Mouse (Mus musculus) forebrain, embryonic 13.5 days (tissue): ENCODE data around the gene Foxp1. TPM values are rescaled to one million over a fixed set of nuclear protein-coding genes. Genes with fewer than 3 reads are reported as not detected.

ENCODE experiments used
- ATAC-seq: fragments of 200-750 bp; cut with Nextera tagmentation; 2 replicates; pipeline ENCODE4 v1.8.0; 2017
- H3K27ac ChIP-seq: fragments of 300-500 bp; sonication (generic); 2 replicates; pipeline ENCODE4 v1.5.1; 2015; ENCODE audit warnings: inconsistent platforms, mild to moderate bottlenecking, moderate library complexity
- H3K27me3 ChIP-seq: fragments of 300-500 bp; sonication (generic); 2 replicates; pipeline ENCODE4 v1.6.1; 2015; ENCODE audit warnings: mild to moderate bottlenecking, inconsistent platforms
- H3K36me3 ChIP-seq: fragments of 300-500 bp; sonication (generic); 2 replicates; pipeline ENCODE4 v1.6.1; 2015; ENCODE audit warnings: mild to moderate bottlenecking, inconsistent platforms; ENCODE audit not compliant: poor library complexity, severe bottlenecking
- H3K4me1 ChIP-seq: fragments of 300-500 bp; sonication (generic); 2 replicates; pipeline ENCODE4 v1.6.1; 2015; ENCODE audit warnings: inconsistent platforms
- H3K4me2 ChIP-seq: fragments of 300-500 bp; sonication (generic); 2 replicates; pipeline ENCODE4 v1.6.1; 2015; ENCODE audit warnings: inconsistent platforms, mild to moderate bottlenecking, moderate library complexity
- H3K4me3 ChIP-seq: fragments of 300-500 bp; sonication (generic); 2 replicates; pipeline ENCODE4 v1.5.1; 2015; ENCODE audit warnings: mild to moderate bottlenecking, inconsistent platforms
- H3K9ac ChIP-seq: fragments of 300-500 bp; sonication (generic); 2 replicates; pipeline ENCODE4 v1.6.1; 2015; ENCODE audit warnings: mild to moderate bottlenecking, inconsistent platforms
- H3K9me3 ChIP-seq: fragments of 300-500 bp; sonication (generic); replicated peaks from 2 replicates; pipeline ENCODE4 v1.6.1; 2016; ENCODE audit warnings: inconsistent platforms
- WGBS: fragments of 180-500 bp; shearing (Covaris S2); methylation state at CpG from one replicate; pipeline ENCODE4 v1.1.7; 2015; 5-methylcytosine and 5-hydroxymethylcytosine counted together
- polyA plus RNA-seq: library from polyadenylated mRNA; unstranded; fragments of >200 nt; fragmentation: Nextera tagmentation; extraction: Ambion mirVana; gene quantifications from 2 replicates; pipeline ENCODE4 v1.2.1, GENCODE M21; 2015

The Foxp1 gene
- polyA plus RNA-seq, 1 experiment from 2014 or later: 51.3 TPM

- H3K9me3 ChIP-seq: no peaks in the 10 kb centered on the region
- no peak for ATAC-seq
- no peak overlapping the region for H3K4me2 ChIP-seq
- H3K27me3 ChIP-seq: no peaks in the 10 kb centered on the region
- no peak overlapping the region for H3K9ac ChIP-seq
- no peaks in the 10 kb centered on the region for H3K36me3 ChIP-seq
- H3K27ac ChIP-seq: no peak overlapping the region
- no peak overlapping the region for H3K4me3 ChIP-seq
- peaks cover 7% of the 10 kb centered on the region for H3K4me1 ChIP-seq
- WGBS: 95% methylated on average over 3 of the region's 3 CpGs
These were observed 217.3 kb downstream of the Foxp1 start for GRCm38 (mm10) chr6:99305236-99305635.

GRCm38 (mm10) chr6:99302662-99303435 is 219.7 kb downstream of the Foxp1 start:
- Histone ChIP-seq H3K4me2 (no peak overlapping the region), H3K27ac (no peak overlapping the region), H3K27me3 (no peaks in the 10 kb centered on the region), H3K4me1 (no peaks in the 10 kb centered on the region), H3K4me3 (no peak overlapping the region), H3K9me3 (no peaks in the 10 kb centered on the region), H3K9ac (no peak overlapping the region), H3K36me3 (no peaks in the 10 kb centered on the region)
- ATAC-seq: no peak
- WGBS: 92% methylated on average over 6 of the region's 6 CpGs

GRCm38 (mm10) chr6:99301923-99302322 is 220.6 kb downstream of the Foxp1 start:
- Histone ChIP-seq H3K27ac (no peak overlapping the region), H3K9me3 (no peaks in the 10 kb centered on the region), H3K27me3 (no peaks in the 10 kb centered on the region), H3K4me3 (no peak overlapping the region), H3K4me2 (no peak overlapping the region), H3K4me1 (no peaks in the 10 kb centered on the region), H3K36me3 (no peaks in the 10 kb centered on the region), H3K9ac (no peak overlapping the region)
- WGBS: 87% methylated on average over 8 of the region's 8 CpGs
- no peak for ATAC-seq

- 96% methylated on average over 6 of the region's 6 CpGs for WGBS
- H3K27ac ChIP-seq: no peak overlapping the region
- no peaks in the 10 kb centered on the region for H3K4me1 ChIP-seq
- no peaks in the 10 kb centered on the region for H3K36me3 ChIP-seq
- H3K4me3 ChIP-seq: no peak overlapping the region
- no peaks in the 10 kb centered on the region for H3K9me3 ChIP-seq
- H3K27me3 ChIP-seq: no peaks in the 10 kb centered on the region
- no peak overlapping the region for H3K9ac ChIP-seq
- no peak overlapping the region for H3K4me2 ChIP-seq
- ATAC-seq: no peak
These were observed 222.3 kb downstream of the Foxp1 start for GRCm38 (mm10) chr6:99300235-99300634.

GRCm38 (mm10) chr6:99299196-99299595 is 223.3 kb downstream of the Foxp1 start:
- H3K4me3 ChIP-seq: no peak overlapping the region
- H3K4me1 ChIP-seq: no peaks in the 10 kb centered on the region
- 72% methylated on average over 14 of the region's 14 CpGs for WGBS
- H3K27me3 ChIP-seq: no peaks in the 10 kb centered on the region
- H3K9me3 ChIP-seq: no peaks in the 10 kb centered on the region
- no peak overlapping the region for H3K27ac ChIP-seq
- H3K4me2 ChIP-seq: no peak overlapping the region
- ATAC-seq: no peak
- H3K36me3 ChIP-seq: no peaks in the 10 kb centered on the region
- no peak overlapping the region for H3K9ac ChIP-seq

GRCm38 (mm10) chr6:99297535-99297934 is 225.0 kb downstream of the Foxp1 start:
- Histone ChIP-seq H3K4me1 (no peaks in the 10 kb centered on the region), H3K27ac (no peak overlapping the region), H3K4me3 (no peak overlapping the region), H3K4me2 (no peak overlapping the region), H3K27me3 (no peaks in the 10 kb centered on the region), H3K9ac (no peak overlapping the region), H3K9me3 (no peaks in the 10 kb centered on the region), H3K36me3 (no peaks in the 10 kb centered on the region)
- 94% methylated on average over 5 of the region's 5 CpGs for WGBS
- no peak for ATAC-seq

- H3K9me3 ChIP-seq: no peaks in the 10 kb centered on the region
- H3K4me2 ChIP-seq: no peak overlapping the region
- H3K4me3 ChIP-seq: no peak overlapping the region
- H3K27me3 ChIP-seq: no peaks in the 10 kb centered on the region
- H3K36me3 ChIP-seq: no peaks in the 10 kb centered on the region
- H3K4me1 ChIP-seq: 0 out of 2 replicates have a peak, but pooled peaks cover 2% of the 10 kb centered on the region
- no peak for ATAC-seq
- H3K27ac ChIP-seq: no peak overlapping the region
- 88% methylated on average over 8 of the region's 8 CpGs for WGBS
- H3K9ac ChIP-seq: no peak overlapping the region
These were observed 227.0 kb downstream of the Foxp1 start for GRCm38 (mm10) chr6:99295495-99295894.

- ATAC-seq: no peak
- H3K36me3 ChIP-seq: no peaks in the 10 kb centered on the region
- H3K27me3 ChIP-seq: no peaks in the 10 kb centered on the region
- H3K4me3 ChIP-seq: no peak overlapping the region
- H3K9me3 ChIP-seq: no peaks in the 10 kb centered on the region
- 56% methylated on average over 4 of the region's 4 CpGs for WGBS
- H3K9ac ChIP-seq: no peak overlapping the region
- H3K4me1 ChIP-seq: peaks cover 17% of the 10 kb centered on the region
- H3K4me2 ChIP-seq: no peak overlapping the region
- H3K27ac ChIP-seq: no peak overlapping the region
These were observed 233.3 kb downstream of the Foxp1 start for GRCm38 (mm10) chr6:99289220-99289619.

GRCm38 (mm10) chr6:99285026-99285425 is 237.5 kb downstream of the Foxp1 start:
- H3K36me3 ChIP-seq: no peaks in the 10 kb centered on the region
- H3K4me3 ChIP-seq: no peak overlapping the region
- WGBS: 70% methylated on average over 3 of the region's 3 CpGs
- no peaks in the 10 kb centered on the region for H3K27me3 ChIP-seq
- peaks cover 24% of the 10 kb centered on the region for H3K4me1 ChIP-seq
- no peaks in the 10 kb centered on the region for H3K9me3 ChIP-seq
- no peak overlapping the region for H3K4me2 ChIP-seq
- no peak overlapping the region for H3K9ac ChIP-seq
- ATAC-seq: no peak
- no peak overlapping the region for H3K27ac ChIP-seq

- 90% methylated on average over 4 of the region's 4 CpGs for WGBS
- H3K4me3 ChIP-seq: no peak overlapping the region
- no peak overlapping the region for H3K4me2 ChIP-seq
- no peaks in the 10 kb centered on the region for H3K27me3 ChIP-seq
- no peak for ATAC-seq
- H3K36me3 ChIP-seq: no peaks in the 10 kb centered on the region
- no peak overlapping the region for H3K27ac ChIP-seq
- no peak overlapping the region for H3K9ac ChIP-seq
- H3K9me3 ChIP-seq: no peaks in the 10 kb centered on the region
- H3K4me1 ChIP-seq: peaks cover 15% of the 10 kb centered on the region
These were observed 238.5 kb downstream of the Foxp1 start for GRCm38 (mm10) chr6:99284019-99284418.

- Histone ChIP-seq H3K9ac (no peak overlapping the region), H3K9me3 (no peaks in the 10 kb centered on the region), H3K4me1 (peaks cover 14% of the 10 kb centered on the region), H3K4me3 (no peak overlapping the region), H3K27me3 (no peaks in the 10 kb centered on the region), H3K36me3 (no peaks in the 10 kb centered on the region), H3K4me2 (no peak overlapping the region), H3K27ac (no peak overlapping the region)
- WGBS: 71% methylated on average over 15 of the region's 15 CpGs
- ATAC-seq: no peak
These were observed 239.5 kb downstream of the Foxp1 start for GRCm38 (mm10) chr6:99282866-99283657.

- Histone ChIP-seq H3K9me3 (no peaks in the 10 kb centered on the region), H3K27ac (no peak overlapping the region), H3K4me1 (peaks cover 16% of the 10 kb centered on the region), H3K27me3 (no peaks in the 10 kb centered on the region), H3K4me2 (no peak overlapping the region), H3K4me3 (no peak overlapping the region), H3K9ac (no peak overlapping the region), H3K36me3 (no peaks in the 10 kb centered on the region)
- WGBS: 95% methylated on average over 9 of the region's 9 CpGs
- no peak for ATAC-seq
These were observed 241.1 kb downstream of the Foxp1 start for GRCm38 (mm10) chr6:99281433-99281832.
